Mouse (Mus musculus): ENCODE measurements around the gene Irak3.

GRCm38 (mm10) chr10:120209539-120209925, 7.6 kb upstream of the Irak3 start:
- TF ChIP-seq CTCF (IDR thresholded peaks at IDR 0.05; ENCODE audit: extremely low read depth, insufficient read depth, insufficient read length, insufficient replicate concordance) (no peak), POLR2A (IDR thresholded peaks at IDR 0.05; ENCODE audit: low read depth, low read length) (no peak)

Data from spleen, adult 2 months (tissue).